Mouse (Mus musculus) brown adipose tissue, adult 24 weeks (tissue): ENCODE data around the gene Slc25a26. TPM values are rescaled to one million over a fixed set of nuclear protein-coding genes. Genes with fewer than 3 reads are reported as not detected.
A peak's percentile ranks its signal among the peaks of the same experiment; 100 is the strongest.

Source experiments
- H3K27ac ChIP-seq: fragments of 200-500 bp; replicated peaks from 2 replicates; pipeline ENCODE4 v1.5.1; 2012; ENCODE audit warnings: low read depth, mild to moderate bottlenecking, low read length
- H3K4me1 ChIP-seq: fragments of 200-500 bp; 2 replicates; pipeline ENCODE4 v1.6.1; 2012; ENCODE audit warnings: low read length, mixed read lengths; ENCODE audit not compliant: control insufficient read depth, insufficient read depth, insufficient read length
- H3K4me3 ChIP-seq: fragments of 200-500 bp; 2 replicates; pipeline ENCODE4 v1.5.1; 2012; ENCODE audit warnings: low read depth, mild to moderate bottlenecking, low read length, moderate library complexity; ENCODE audit not compliant: insufficient read depth
- polyA plus RNA-seq: library from polyadenylated mRNA; stranded (reverse); fragments of >200 nt; gene quantifications from 2 replicates; pipeline ENCODE4 v1.2.4, GENCODE M21; 2012; ENCODE audit not compliant: missing spikeins, insufficient read depth, insufficient read length

Slc25a26 gene
- polyA plus RNA-seq, 1 experiment, result 21.4 TPM

DNA sequence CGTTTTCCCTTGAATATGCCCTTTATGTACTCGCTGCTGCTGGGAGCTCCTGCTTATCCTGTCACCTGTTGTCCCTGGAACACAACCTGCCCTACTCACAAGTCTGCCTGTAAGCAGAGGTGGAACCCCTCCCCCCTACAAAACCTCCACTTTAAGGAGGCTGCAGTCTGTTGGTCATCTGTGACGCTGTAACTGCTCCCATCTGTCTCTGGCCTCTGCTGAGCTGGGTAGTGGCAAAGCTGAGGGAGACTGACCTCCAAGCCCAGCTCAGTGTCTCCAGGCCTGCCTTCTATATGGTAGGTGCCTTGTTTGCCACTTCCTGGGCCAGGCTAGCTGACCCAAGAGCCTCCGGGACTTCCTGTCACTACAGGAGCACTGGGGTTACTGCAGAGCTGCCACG lies 101.7 kb downstream of the Slc25a26 start:
- Histone ChIP-seq H3K4me3 (no peak overlapping the region), H3K4me1 (peaks cover 11% of the 10 kb centered on the region), H3K27ac (no peak overlapping the region)

- Histone ChIP-seq H3K4me1 (peaks cover 8% of the 10 kb centered on the region), H3K27ac (no peak overlapping the region), H3K4me3 (no peak overlapping the region)
Measured at GRCm38 (mm10) chr6:94604072-94604471, 103.9 kb downstream of the Slc25a26 start.

DNA sequence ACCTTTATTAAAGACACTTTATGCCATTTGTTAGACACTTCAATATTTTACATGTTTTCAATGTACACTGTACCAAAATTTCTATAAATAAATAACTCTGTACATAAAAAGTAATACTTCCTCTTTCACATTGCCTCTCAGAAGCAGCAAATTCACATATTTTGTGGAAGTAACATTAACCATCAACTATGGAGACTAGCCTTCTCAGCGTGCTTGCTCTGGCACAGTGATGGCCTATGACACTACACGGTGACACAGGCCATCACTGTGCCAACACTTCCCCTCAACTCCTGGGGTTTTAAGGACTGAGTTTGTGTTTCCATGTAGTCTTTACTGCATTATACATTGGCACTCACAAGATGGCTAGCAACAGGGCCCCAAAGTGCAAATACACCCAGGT lies 104.4 kb downstream of the Slc25a26 start:
- no peak overlapping the region for H3K27ac ChIP-seq
- peaks cover 8% of the 10 kb centered on the region for H3K4me1 ChIP-seq
- no peak overlapping the region for H3K4me3 ChIP-seq

DNA sequence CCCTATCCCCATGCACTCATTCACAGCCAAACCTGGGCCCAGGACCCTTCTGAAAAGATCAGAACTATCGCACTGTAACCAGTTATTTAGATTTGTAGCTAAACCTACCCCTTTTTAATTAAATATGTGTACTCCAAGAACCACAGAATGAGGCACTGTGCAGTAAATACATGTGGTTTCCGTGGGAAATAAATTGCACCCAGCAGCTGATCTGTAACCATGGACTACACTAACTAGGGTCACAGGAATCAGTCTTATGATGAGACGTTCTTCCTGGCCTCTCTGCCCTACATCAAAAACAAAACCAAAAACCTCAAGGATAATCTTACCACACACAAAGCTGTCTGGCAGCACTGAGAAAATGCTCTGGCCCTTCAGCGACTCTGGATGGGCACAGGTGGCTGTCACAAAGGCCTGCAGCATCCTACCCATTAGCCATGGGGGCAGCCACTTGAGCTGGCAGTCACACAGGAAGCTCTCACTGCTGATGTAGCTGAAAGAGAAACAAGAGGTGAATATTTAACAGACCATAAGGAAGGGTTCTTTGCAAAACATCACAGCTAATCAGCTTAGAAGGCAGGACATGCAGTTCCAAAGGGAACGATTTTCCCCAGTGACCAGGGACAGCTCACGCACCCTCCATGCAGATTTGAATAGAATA lies 113.2 kb downstream of the Slc25a26 start:
- no peaks in the 10 kb centered on the region for H3K4me1 ChIP-seq
- no peak overlapping the region for H3K4me3 ChIP-seq
- no peak overlapping the region for H3K27ac ChIP-seq

GRCm38 (mm10) chr6:94614346-94614745 lies 114.2 kb downstream of the Slc25a26 start:
- H3K4me3 ChIP-seq, result no peak overlapping the region
- H3K4me1 ChIP-seq, result peaks cover 2% of the 10 kb centered on the region; the same call in 1 of the 2 replicates
- no peak overlapping the region for H3K27ac ChIP-seq

DNA sequence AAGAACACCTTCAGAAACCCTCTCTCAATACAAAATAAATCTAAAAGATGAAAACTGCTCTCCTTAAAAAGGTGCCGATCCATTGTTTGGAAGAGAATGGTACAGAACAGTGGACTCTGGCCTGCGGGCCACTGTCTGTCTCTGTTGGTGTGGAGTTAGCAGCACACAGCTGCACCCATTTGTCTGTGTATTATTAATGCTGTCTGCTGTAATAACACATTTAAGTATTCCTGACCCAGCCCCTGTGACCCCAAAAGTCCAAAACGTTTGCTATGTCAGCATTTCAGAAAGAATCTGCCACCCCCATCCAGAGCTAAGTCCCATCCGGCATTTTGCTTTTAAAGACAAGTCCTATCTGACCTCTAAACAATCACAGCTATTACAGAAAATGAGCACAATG lies 115.8 kb downstream of the Slc25a26 start:
- no peak overlapping the region for H3K4me3 ChIP-seq
- H3K4me1 ChIP-seq, result peaks cover 7% of the 10 kb centered on the region
- no peak overlapping the region for H3K27ac ChIP-seq

DNA sequence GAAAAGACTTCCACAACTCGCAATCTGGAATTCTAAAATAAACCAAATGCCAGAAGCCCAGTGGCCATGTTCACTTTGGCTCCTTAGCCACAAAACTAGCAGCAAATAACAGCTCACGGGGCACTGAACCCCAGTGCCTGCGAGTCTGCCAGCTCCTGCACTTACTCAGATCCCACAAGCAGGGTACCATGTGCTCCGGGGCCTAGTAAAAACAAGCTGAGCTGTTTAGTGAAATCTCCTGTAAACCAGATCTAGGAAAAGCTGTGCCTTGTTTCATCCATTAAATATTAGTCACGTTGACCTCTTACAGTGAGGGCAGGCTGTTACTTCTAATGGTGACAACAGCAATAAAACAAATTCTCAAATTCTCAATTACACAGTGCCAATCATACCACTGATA lies 118.5 kb downstream of the Slc25a26 start:
- no peak overlapping the region for H3K4me3 ChIP-seq
- peak overlapping the region; percentile 65 for H3K27ac ChIP-seq
- H3K4me1 ChIP-seq, result peaks cover 11% of the 10 kb centered on the region

DNA sequence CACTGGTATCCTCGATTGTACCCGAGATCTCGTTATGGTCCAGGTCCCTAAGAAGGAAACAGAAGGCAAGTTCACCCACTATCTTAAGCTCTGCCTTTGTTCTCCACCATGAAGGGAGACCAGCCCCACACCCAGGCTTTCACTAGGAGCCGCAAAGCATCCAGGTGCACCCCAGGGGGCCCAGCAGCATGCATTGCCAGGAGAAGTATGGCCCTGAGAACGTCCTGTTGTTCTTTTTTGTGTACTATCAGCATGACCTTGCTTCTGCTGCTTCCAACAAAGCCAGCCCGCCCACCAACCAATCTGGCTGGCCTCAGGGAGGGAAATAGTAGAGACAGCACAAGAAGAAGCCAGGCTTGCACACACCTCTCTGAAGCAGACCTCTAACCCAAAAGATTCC lies 120.2 kb downstream of the Slc25a26 start:
- peak overlapping the region; percentile 66 for H3K27ac ChIP-seq
- peaks cover 11% of the 10 kb centered on the region for H3K4me1 ChIP-seq
- no peak overlapping the region for H3K4me3 ChIP-seq

DNA sequence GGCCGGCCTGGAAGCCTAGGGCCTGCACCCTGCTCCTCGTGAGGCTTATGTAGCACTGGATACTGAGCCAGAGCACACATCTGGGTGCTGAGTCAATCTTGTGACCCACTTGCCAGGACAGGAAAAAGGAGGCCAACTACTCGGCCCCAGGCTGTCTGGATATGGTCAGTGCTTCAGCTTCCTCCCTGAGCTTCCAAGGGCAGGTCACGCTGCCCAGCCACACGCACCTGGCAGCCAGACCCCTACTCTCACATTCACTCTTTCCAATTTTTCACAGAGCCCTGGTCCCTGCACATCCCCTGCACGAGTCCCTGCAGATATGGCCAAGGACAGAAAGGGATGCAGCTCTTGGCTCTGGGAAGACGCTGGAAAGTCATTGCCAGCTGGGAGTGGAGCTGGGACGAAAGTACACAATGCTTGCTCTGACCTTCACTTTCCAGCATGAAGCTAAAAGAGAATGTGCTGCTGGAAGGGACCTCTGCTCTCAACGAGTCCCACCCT lies 120.7 kb downstream of the Slc25a26 start:
- Histone ChIP-seq H3K4me1 (peaks cover 11% of the 10 kb centered on the region), H3K4me3 (no peak overlapping the region), H3K27ac (peak overlapping the region; percentile 66)

- Histone ChIP-seq H3K4me1 (peaks cover 11% of the 10 kb centered on the region), H3K4me3 (no peak overlapping the region), H3K27ac (no peak overlapping the region)
Measured at GRCm38 (mm10) chr6:94622983-94623382, 122.9 kb downstream of the Slc25a26 start.

DNA sequence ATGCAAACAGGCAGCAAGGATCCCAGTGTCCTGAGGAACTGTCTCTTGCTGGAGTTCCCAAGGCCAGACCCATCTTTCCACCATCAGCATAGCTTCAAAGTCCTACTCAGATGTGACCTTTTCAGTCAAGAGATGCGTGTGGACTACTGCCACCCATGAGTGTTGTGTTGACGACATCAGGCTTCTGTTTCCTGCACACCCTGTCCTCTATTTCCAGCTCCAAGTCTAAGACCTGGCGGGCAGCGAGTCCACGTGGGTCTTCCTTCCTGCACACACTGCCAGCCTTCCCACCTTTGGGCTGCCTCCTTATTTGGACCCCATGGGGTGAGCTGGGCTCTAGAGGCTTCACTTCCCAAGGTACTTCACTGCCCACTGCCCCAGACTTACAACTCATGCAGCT lies 124.4 kb downstream of the Slc25a26 start:
- peaks cover 7% of the 10 kb centered on the region for H3K4me1 ChIP-seq

GRCm38 (mm10) chr6:94625896-94626295 lies 125.8 kb downstream of the Slc25a26 start:
- Histone ChIP-seq H3K4me1 (peaks cover 5% of the 10 kb centered on the region; the same call in 1 of the 2 replicates), H3K4me3 (no peak overlapping the region), H3K27ac (no peak overlapping the region)

More for the DNA sequence above, 124.4 kb downstream of the Slc25a26 start:
- Histone ChIP-seq H3K27ac (no peak overlapping the region), H3K4me3 (no peak overlapping the region)

- Histone ChIP-seq H3K4me3 (no peak overlapping the region), H3K27ac (no peak overlapping the region), H3K4me1 (no peaks in the 10 kb centered on the region; the same call in 1 of the 2 replicates)
Measured at GRCm38 (mm10) chr6:94626807-94627206, 126.7 kb downstream of the Slc25a26 start.

DNA sequence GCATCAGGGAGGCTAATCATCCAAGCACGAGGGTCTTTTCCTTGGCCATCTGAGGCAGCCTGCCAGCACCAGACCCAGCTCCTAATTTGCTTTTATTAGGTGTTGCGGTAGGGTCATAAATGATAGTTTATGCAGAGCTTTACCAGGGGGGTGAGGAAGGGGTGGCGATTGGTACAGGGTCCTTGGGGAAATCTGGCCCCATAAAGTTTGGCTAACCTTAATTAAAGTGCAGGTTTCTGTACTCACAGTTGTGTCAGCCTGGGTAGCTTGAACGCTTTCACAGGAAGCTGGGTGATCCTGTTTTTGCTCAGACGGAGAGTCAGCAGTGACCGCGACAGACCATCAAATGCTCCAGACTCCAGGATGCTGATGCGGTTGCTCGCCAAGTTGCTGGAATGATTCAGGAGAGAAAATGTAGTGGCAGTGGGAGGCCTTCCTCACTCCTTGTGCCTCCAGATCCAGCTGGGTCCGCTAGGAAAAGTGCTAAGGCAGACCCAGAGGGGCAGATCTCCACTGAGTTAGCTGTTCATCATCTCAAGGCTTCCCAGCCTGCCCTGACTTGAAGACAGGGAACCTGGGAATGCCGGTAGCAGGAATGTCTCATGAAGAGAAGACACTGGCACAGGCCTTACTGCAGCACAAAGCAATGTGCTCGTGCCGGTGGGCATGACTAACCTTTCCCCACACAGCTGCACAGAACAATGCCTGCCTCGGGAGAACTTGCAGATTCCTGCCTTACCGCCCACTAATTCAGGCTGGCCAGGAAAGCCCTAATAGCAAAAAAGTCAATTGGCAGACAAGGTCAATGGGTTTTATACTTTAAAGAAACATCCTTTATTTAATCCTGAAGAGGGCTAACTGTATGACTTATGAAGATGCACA lies 127.8 kb downstream of the Slc25a26 start:
- no peaks in the 10 kb centered on the region; the same call in 1 of the 2 replicates for H3K4me1 ChIP-seq
- H3K4me3 ChIP-seq, result no peak overlapping the region
- H3K27ac ChIP-seq, result no peak overlapping the region

- Histone ChIP-seq H3K4me3 (no peak overlapping the region), H3K4me1 (no peaks in the 10 kb centered on the region; the same call in 1 of the 2 replicates), H3K27ac (no peak overlapping the region)
Measured at GRCm38 (mm10) chr6:94628787-94629186, 128.7 kb downstream of the Slc25a26 start.
